Mouse (Mus musculus) cerebellum, adult 9-11 months (tissue): ENCODE results near the gene Rab36.
"Not testable (repeated sequence)": the region's sequence is repeated elsewhere in the genome, so short reads cannot be mapped to it uniquely, and the experiment has no call there.

Experiments
- DNase-seq: peaks from one replicate; pipeline ENCODE4 v3.0.0; 2022

Rab36 gene

GRCm38 (mm10) chr10:75036883-75037379, at the start of gene Rab36:
Gene Rab36 (plus strand): TSS chr10:75037058.
- DNase-seq: peak; percentile 88

DNA sequence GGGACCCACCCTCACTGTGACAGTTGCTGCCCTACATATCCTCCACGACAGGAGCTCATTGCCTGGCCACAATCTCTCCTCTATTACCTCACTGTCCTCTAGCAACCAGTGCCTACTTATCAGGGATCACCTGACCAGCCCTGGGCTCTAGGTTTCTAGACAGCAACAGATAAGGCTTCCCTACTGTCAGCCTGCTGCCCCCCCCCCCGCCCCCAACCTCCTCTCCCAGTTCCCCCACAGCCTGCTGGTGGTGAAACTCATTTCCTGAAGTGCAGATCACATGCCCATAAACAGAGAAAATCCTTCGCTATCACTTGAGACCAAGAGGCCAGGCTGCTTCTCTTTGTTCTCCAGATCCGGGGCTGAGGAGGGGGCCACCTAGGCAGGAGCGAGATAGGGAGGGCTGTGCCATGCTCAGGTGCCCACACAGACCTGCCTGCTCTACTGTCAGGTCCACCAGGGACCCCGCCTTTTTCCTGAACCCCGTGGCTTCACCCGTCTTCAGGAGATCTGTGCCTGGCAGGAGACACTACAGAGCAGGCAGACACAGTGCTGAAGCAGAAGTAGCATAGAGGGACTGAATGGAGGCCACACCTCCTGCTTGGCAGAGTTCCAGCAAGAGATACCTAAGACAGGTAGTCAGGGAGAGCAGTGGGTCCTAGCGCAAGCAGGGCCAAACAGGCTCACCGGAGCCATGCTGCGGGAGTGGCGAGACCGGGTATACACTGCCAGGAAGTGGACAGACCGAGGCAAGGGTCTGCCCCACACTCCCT, 49.0 kb upstream of the Rab36 start:
- no peak for DNase-seq

GRCm38 (mm10) chr10:74989814-74990213, 47.0 kb upstream of the Rab36 start:
- no peak for DNase-seq

- DNase-seq: no peak
Measured at GRCm38 (mm10) chr10:74990584-74991322, 46.1 kb upstream of the Rab36 start.

DNA sequence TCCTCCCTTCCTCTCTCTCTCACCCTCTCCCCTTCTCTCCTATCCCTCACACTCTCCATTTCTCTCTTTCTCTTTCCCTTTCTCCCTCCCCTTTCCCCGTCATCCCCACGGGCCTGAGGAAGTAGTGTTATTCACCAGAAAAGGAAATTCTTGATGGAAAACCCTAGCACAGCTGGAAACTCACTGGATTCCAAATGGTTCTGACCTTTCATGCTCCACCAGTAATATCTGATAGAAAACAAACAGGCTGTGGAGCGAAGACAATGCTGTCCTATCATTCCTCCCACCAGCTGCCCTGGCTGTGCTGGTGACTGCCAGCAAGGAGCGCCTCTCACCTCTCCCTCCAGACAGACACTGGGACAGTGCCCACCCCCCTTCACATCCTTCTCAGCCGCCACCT, 42.0 kb upstream of the Rab36 start:
- no peak for DNase-seq

DNA sequence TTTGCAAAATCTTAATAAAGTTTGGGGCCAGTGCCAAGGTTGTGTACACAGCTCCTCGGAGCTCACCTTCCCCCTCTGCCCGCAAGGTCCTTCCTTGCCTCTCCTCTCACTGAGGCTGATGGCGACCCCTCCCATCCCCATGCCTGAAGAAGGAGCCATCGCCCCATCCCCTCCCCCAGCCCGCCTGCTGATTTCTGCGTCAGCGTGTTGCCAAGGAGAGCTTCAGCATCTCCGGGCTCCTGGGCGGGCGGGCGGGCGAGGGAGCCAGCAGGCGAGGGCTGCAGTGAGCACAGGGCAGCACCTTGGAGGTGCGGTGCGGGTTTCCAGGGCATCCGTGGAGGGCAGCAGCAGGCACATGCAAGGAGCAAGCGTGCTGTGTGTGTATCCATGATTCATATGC, 41.5 kb upstream of the Rab36 start:
- peak; percentile 42 for DNase-seq

DNA sequence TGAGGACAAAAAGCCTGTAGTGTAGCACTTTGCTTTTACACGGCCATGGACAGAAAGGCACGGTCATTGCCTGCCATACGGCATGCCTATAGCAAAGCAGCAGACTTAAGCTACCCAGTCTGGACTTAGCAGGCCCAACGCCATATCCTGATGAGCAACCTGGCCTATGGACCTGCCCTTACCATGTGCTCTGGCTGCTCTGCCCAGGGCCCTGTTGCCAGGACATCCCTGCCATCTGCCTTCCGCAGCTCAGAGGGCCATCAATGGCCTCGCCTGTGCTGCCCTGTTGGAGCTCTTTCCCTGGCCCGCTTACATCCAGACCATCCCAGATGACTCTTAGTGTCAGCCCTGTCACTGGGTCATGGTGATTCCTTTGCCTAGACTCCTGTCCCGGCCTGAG, 35.5 kb upstream of the Rab36 start:
- peak; percentile 89 for DNase-seq

GRCm38 (mm10) chr10:75004067-75004466, 32.8 kb upstream of the Rab36 start:
- no peak for DNase-seq

GRCm38 (mm10) chr10:75006889-75007662, 29.8 kb upstream of the Rab36 start:
- DNase-seq: no peak

- DNase-seq: no peak
Measured at GRCm38 (mm10) chr10:75010704-75011103, 26.2 kb upstream of the Rab36 start.

DNA sequence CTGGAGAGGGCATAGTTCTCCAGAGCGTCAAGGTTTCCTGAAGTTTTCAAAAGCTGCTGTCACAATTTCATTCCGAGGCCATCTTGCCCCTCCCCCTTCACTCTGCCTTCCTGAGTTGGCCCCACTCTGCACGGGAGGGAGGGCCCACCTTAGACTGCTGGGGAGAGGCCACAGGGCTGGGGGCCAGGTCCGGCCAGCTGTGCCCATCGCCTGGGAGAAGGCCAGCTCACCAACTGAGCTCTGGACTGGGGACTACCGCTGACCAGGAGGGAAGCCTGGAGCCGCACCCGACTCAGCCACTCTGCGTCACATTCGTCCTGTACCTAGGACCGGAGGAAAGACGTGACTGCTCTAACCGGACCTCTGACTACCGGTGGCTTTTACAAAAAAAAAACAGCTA, 21.4 kb upstream of the Rab36 start:
- DNase-seq: no peak

DNA sequence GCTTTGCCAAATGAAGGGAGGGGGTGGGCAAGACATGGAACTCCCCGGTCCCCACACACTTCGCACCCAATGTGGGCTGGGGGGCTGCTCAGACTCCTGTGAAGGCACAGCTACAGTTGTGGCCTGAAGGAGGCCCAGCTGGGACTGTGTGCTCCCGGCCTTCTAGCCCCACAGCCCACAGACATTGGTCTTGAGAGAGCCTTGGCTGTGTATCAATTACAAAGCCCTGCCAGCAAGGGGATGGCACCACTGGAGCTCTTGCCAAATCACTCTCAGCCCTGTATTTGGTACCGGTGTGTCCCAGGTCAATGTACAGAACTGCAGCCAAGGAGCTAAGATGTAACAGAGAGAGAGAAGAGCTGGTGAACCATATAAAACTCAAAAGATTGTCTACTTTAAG, 20.4 kb upstream of the Rab36 start:
- no peak for DNase-seq

- DNase-seq: no peak
Measured at GRCm38 (mm10) chr10:75020271-75020670, 16.6 kb upstream of the Rab36 start.

GRCm38 (mm10) chr10:75021138-75021537, 15.7 kb upstream of the Rab36 start:
- peak; percentile 71 for DNase-seq

GRCm38 (mm10) chr10:75026491-75026890, 10.4 kb upstream of the Rab36 start:
- DNase-seq: no peak

DNA sequence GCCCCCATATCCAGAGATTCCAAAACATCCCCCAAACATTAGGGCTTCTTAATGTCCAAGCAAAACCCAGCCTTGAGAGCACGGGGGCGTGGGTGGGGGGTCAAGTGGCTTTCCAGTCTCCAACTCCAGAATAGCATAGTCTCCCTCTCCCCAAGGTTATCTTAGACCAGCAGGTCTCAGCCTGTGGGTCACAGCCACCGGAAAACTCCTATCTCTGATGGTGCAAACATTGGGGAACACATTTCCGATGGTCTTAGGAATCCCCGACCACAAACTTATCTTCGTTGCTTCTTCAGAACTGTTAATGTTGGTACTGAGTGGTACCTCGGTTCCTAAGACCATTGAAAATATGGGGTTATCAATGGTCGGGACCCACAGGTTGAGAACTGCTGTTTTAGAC, 8.1 kb upstream of the Rab36 start:
- DNase-seq: no peak

GRCm38 (mm10) chr10:75029677-75030076, 7.2 kb upstream of the Rab36 start:
- DNase-seq: no peak

- no peak for DNase-seq
Measured at GRCm38 (mm10) chr10:75030234-75030633, 6.6 kb upstream of the Rab36 start.

DNA sequence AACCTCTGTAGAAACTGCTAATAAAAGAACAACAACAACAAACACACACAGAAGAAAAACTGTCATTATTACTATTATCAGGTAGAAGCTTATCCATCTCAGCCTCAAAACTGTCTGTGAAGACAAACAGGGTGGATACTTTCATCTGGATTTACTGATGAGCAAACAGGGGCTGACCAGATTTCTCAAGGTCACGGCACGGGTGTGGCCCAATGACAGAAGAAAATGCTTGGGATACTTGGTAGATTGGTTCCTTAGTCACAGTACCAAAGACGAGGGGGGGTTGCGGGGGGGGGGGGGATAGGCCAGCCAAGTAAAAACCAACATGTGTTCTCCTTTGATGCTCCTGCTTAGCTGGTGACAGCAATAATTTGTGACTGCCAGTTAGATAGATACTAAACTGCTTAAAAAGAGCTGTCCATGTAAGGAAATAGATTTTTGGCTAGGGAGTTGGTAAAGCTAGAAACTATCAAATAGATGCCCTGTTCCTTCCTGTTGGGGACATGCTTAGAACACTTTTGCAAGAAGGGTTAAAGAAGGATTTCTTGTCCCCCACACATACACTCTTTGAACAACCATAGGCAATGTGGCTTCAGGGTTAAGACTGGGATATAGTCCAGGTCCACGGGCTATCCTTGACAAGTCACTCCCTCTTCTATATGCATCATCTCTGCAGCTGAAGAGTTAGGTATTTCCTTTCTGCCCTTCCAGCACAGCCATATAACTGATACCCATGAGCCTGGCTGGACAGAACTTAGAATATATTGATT, 5.3 kb upstream of the Rab36 start:
- no peak for DNase-seq

- peak; percentile 68 for DNase-seq
Measured at GRCm38 (mm10) chr10:75032395-75032794, 4.5 kb upstream of the Rab36 start, which contains the start of gene Rsph14. Gene Rsph14 (minus strand): TSS chr10:75032586.

GRCm38 (mm10) chr10:75042060-75042459, 5.2 kb downstream of the Rab36 start:
- not testable (repeated sequence) for DNase-seq

DNA sequence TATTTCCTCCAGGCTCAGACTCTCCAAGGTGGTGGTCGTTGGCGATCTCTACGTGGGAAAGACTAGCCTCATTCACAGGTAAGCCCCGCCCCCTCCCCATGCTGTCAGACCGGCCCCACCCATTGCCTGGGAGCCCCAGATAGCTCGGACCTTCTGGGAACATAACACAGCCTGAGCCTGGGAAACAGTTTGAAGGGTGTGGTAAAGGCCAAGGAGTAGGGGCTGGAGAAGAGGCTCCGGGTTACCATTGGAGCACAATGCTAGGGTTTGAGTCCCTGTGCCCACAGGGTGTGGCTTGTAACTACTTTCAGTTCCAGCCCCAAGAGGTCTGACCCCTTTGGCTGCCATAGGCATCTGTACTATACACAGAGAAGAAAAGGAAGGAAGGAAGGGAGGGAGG, 7.6 kb downstream of the Rab36 start:
- DNase-seq: no peak

- DNase-seq: no peak
Measured at GRCm38 (mm10) chr10:75045831-75046230, 9.0 kb downstream of the Rab36 start.
